Mouse (Mus musculus): ENCODE results near the gene Kcnh4. TPM values are rescaled to one million over a fixed set of nuclear protein-coding genes. Genes with fewer than 3 reads are reported as not detected.

The Kcnh4 gene
- polyA plus RNA-seq, 1 experiment from 2014 or later = 3.4 TPM

DNA sequence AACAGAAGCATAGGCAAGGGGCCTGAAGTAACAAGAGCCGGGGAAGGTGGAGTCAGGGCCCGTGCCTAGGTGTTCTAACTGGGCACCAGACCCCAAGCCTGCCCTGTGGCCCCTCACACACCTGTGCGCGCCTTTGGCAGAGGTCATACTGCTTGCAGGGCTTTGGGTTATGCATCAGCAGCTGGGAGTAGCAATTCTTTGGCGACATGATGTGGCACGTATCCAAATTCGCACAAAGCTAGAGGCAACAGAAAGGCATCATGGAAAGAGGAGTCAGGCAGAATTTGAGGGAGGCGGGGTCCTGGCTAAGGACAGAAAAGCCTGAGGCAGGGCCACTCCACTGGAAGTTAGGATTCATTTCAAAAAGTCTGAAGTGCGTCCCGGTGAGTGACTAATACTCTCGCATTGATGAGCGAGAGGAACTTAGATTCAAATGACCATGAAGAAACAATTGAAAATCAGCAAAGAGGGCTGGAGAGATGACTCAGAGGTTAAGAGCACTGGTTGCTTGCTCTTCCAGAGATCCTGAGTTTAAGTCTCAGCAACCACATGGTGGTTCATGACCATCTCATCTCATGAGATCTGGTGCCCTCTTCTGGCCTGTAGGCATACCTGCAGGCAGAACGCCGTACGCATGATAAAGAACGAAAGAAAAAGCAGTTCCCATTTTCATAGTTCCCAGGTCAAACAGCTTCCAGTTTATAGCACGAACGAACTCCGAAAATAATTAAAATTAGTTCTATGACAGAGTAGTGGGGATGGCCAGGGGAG is 57.5 kb downstream of the Kcnh4 start:
- Histone ChIP-seq H3K4me1 (peaks cover 7% of the 10 kb centered on the region; the same call in 1 of the 2 replicates), H3K4me3 (no peak overlapping the region; the same call in 1 of the 2 replicates), H3K9me3 (replicated peaks) (no peaks in the 10 kb centered on the region), H3K27me3 (0 out of 2 replicates have a peak, but pooled peaks cover 4% of the 10 kb centered on the region), H3K9ac (no peak overlapping the region), H3K36me3 (ENCODE audit: poor library complexity, severe bottlenecking) (peaks cover 31% of the 10 kb centered on the region), H3K4me2 (peak overlapping the region; percentile 28), H3K27ac (no peak overlapping the region)
- ATAC-seq = peak; percentile 27; the same call in 1 of the 2 replicates
- 36% methylated on average over 19 of the region's 19 CpGs for WGBS

DNA sequence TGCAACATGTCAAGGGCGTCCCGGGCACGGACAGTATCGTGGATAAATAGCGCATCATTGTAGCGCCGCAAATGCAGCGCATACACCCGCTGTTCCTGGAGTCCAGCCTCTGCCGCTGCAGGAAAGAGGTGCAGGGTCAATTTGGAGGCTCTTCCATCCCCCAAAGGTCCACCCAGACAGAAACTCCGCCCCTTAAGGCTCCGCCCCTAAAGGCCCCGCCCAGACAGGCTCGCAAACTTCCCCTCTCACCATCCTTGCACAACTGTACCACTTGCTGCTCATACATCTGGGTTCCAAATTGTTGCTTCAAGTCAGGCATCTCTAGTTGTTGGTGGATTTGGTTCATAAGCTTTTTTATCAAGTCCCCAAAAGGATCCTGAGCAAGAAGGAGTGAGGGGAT is 58.4 kb downstream of the Kcnh4 start:
- Histone ChIP-seq H3K27ac (no peak overlapping the region), H3K4me1 (peaks cover 7% of the 10 kb centered on the region; the same call in 1 of the 2 replicates), H3K9me3 (replicated peaks) (no peaks in the 10 kb centered on the region), H3K36me3 (ENCODE audit: poor library complexity, severe bottlenecking) (peaks cover 21% of the 10 kb centered on the region), H3K9ac (no peak overlapping the region), H3K27me3 (0 out of 2 replicates have a peak, but pooled peaks cover 4% of the 10 kb centered on the region), H3K4me2 (peak overlapping the region; percentile 43), H3K4me3 (peak overlapping the region; percentile 9; the same call in 1 of the 2 replicates)
- 3% methylated on average over 14 of the region's 14 CpGs for WGBS
- no peak for ATAC-seq

GRCm38 (mm10) chr11:100700710-100701109 is 59.0 kb downstream of the Kcnh4 start:
- H3K4me3 ChIP-seq = no peak overlapping the region
- peak overlapping the region; percentile 43; the same call in 1 of the 2 replicates for H3K4me2 ChIP-seq
- H3K27me3 ChIP-seq = 0 out of 2 replicates have a peak, but pooled peaks cover 4% of the 10 kb centered on the region
- 78% methylated on average over 3 of the region's 3 CpGs for WGBS
- ATAC-seq = no peak
- peaks cover 7% of the 10 kb centered on the region; the same call in 1 of the 2 replicates for H3K4me1 ChIP-seq
- H3K27ac ChIP-seq = no peak overlapping the region
- peaks cover 15% of the 10 kb centered on the region for H3K36me3 ChIP-seq (ENCODE audit: poor library complexity, severe bottlenecking)
- no peaks in the 10 kb centered on the region for H3K9me3 ChIP-seq (replicated peaks)
- H3K9ac ChIP-seq = no peak overlapping the region

DNA sequence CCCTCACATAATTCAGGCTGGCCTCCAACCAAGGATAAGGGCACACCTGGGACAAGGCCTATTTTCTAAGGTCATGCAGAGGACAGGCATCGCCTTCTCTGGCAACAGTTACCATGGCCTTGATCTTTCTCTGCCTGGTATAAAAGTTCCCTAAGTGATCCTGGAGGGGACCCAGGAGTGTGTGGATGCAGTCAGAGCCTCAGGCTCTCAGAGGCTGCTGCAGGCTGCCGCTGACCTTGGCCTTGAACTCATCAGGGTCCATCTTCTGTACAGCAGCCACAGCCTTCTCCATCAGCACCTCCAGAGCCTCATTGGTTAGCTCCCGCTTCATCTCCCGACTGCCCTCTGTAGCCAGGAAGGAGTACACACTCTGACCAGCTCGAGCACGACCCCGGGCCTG is 61.8 kb downstream of the Kcnh4 start:
- 78% methylated on average over 7 of the region's 7 CpGs for WGBS
- no peak overlapping the region for H3K4me2 ChIP-seq
- no peak overlapping the region for H3K27ac ChIP-seq
- no peak for ATAC-seq
- no peak overlapping the region for H3K9ac ChIP-seq
- peaks cover 7% of the 10 kb centered on the region; the same call in 1 of the 2 replicates for H3K4me1 ChIP-seq
- no peak overlapping the region for H3K4me3 ChIP-seq
- peaks cover 8% of the 10 kb centered on the region for H3K27me3 ChIP-seq
- H3K9me3 ChIP-seq (replicated peaks) = no peaks in the 10 kb centered on the region
- no peaks in the 10 kb centered on the region for H3K36me3 ChIP-seq (ENCODE audit: poor library complexity, severe bottlenecking)

DNA sequence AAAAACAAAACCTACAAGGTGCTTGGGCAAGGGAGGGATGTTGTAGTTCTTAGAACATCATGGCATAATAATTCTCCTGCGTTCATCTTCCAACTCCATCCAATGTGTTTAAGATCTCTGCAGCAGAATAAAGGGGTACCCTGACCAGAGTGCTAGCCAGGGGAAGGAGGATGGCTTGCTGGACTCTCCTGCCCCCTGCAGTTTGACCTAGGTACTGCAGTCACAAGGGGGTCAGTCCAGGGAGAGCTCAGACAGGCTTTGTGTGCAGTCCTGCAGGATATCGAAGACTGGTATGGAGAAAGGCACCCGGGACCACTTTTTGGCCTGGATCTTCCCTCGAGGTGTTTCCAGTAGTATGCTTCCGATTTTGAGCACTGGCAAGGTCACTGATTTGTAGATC is 64.8 kb downstream of the Kcnh4 start:
- no peak for ATAC-seq
- no peaks in the 10 kb centered on the region for H3K36me3 ChIP-seq (ENCODE audit: poor library complexity, severe bottlenecking)
- 36% methylated on average over 5 of the region's 5 CpGs for WGBS

GRCm38 (mm10) chr11:100693154-100693553 is 66.6 kb downstream of the Kcnh4 start:
- no peak overlapping the region for H3K4me3 ChIP-seq
- H3K9me3 ChIP-seq (replicated peaks) = no peaks in the 10 kb centered on the region
- H3K27ac ChIP-seq = no peak overlapping the region
- H3K4me1 ChIP-seq = peaks cover 10% of the 10 kb centered on the region
- no peak overlapping the region for H3K9ac ChIP-seq
- no peak overlapping the region for H3K4me2 ChIP-seq
- no peak for ATAC-seq
- no peaks in the 10 kb centered on the region for H3K36me3 ChIP-seq (ENCODE audit: poor library complexity, severe bottlenecking)
- H3K27me3 ChIP-seq = peaks cover 31% of the 10 kb centered on the region
- 38% methylated on average over 5 of the region's 5 CpGs for WGBS

More for the DNA sequence above, 64.8 kb downstream of the Kcnh4 start:
- Histone ChIP-seq H3K9me3 (replicated peaks) (no peaks in the 10 kb centered on the region), H3K27me3 (peaks cover 31% of the 10 kb centered on the region), H3K4me3 (no peak overlapping the region), H3K4me2 (no peak overlapping the region), H3K9ac (no peak overlapping the region), H3K27ac (no peak overlapping the region), H3K4me1 (peaks cover 10% of the 10 kb centered on the region)

GRCm38 (mm10) chr11:100692164-100692616 is 67.6 kb downstream of the Kcnh4 start, which contains the start of gene Zfp385c:
Gene Zfp385c, minus strand, starts transcription at chr11:100692455.
- Histone ChIP-seq H3K9me3 (replicated peaks) (no peaks in the 10 kb centered on the region), H3K27ac (no peak within 1 kb of the TSS), H3K27me3 (peaks cover 31% of the 10 kb centered on the region), H3K9ac (peak within 1 kb of the TSS; percentile 43), H3K4me2 (peak within 1 kb of the TSS; percentile 56), H3K36me3 (ENCODE audit: poor library complexity, severe bottlenecking) (no peaks in the 10 kb centered on the region), H3K4me3 (peak within 1 kb of the TSS; percentile 27), H3K4me1 (peaks cover 10% of the 10 kb centered on the region)
- ATAC-seq = no peak
- WGBS = 2% methylated on average over 23 of the region's 23 CpGs

- WGBS = 74% methylated on average over 7 of the region's 7 CpGs
- no peak overlapping the region for H3K4me3 ChIP-seq
- no peak overlapping the region for H3K9ac ChIP-seq
- H3K4me2 ChIP-seq = no peak overlapping the region
- H3K27me3 ChIP-seq = peaks cover 31% of the 10 kb centered on the region
- H3K27ac ChIP-seq = no peak overlapping the region
- H3K36me3 ChIP-seq (ENCODE audit: poor library complexity, severe bottlenecking) = no peaks in the 10 kb centered on the region
- peaks cover 10% of the 10 kb centered on the region for H3K4me1 ChIP-seq
- no peaks in the 10 kb centered on the region for H3K9me3 ChIP-seq (replicated peaks)
- no peak for ATAC-seq
Observed at GRCm38 (mm10) chr11:100690389-100690788, 69.4 kb downstream of the Kcnh4 start.

Other genes starting within 250 kb of the Kcnh4 start
- 251 and 271 TPM in 2 replicates for gene Acly, start 231.9 kb downstream of the Kcnh4 start, polyA plus RNA-seq (2015; fragmentation: Nextera tagmentation; extraction: Ambion mirVana)
- gene Ttc25, start 214.3 kb downstream of the Kcnh4 start, polyA plus RNA-seq (2015; fragmentation: Nextera tagmentation; extraction: Ambion mirVana) = 1.6 and 1.9 TPM in 2 replicates
- gene Cnp, start 185.0 kb downstream of the Kcnh4 start, polyA plus RNA-seq (2015; fragmentation: Nextera tagmentation; extraction: Ambion mirVana) = 20.1 and 20.8 TPM in 2 replicates
- 94.7 and 101 TPM in 2 replicates for gene Nkiras2, start 140.7 kb downstream of the Kcnh4 start, polyA plus RNA-seq (2015; fragmentation: Nextera tagmentation; extraction: Ambion mirVana)
- 283 and 285 TPM in 2 replicates for gene Dnajc7, start 139.8 kb downstream of the Kcnh4 start, polyA plus RNA-seq (2015; fragmentation: Nextera tagmentation; extraction: Ambion mirVana)
- 0.18 and 0.48 TPM in 2 replicates for gene Zfp385c, start 67.5 kb downstream of the Kcnh4 start, polyA plus RNA-seq (2015; fragmentation: Nextera tagmentation; extraction: Ambion mirVana)
- gene Dhx58, start 55.7 kb downstream of the Kcnh4 start, polyA plus RNA-seq (2015; fragmentation: Nextera tagmentation; extraction: Ambion mirVana) = 1.8 and 2.1 TPM in 2 replicates
- gene Kat2a, start 47.5 kb downstream of the Kcnh4 start, polyA plus RNA-seq (2015; fragmentation: Nextera tagmentation; extraction: Ambion mirVana) = 41.6 and 48.7 TPM in 2 replicates
- gene Hspb9, start 46.1 kb downstream of the Kcnh4 start, polyA plus RNA-seq (2015; fragmentation: Nextera tagmentation; extraction: Ambion mirVana) = not detected in 2 replicates
- gene Rab5c, start 21.7 kb downstream of the Kcnh4 start, polyA plus RNA-seq (2015; fragmentation: Nextera tagmentation; extraction: Ambion mirVana) = 22.7 and 23.1 TPM in 2 replicates
- not detected in 2 replicates for gene Hcrt, start 3.0 kb upstream of the Kcnh4 start, polyA plus RNA-seq (2015; fragmentation: Nextera tagmentation; extraction: Ambion mirVana)
- gene Ghdc, start 11.0 kb upstream of the Kcnh4 start, polyA plus RNA-seq (2015; fragmentation: Nextera tagmentation; extraction: Ambion mirVana) = 1.9 and 2.4 TPM in 2 replicates
- gene Stat5b, start 90.8 kb upstream of the Kcnh4 start, polyA plus RNA-seq (2015; fragmentation: Nextera tagmentation; extraction: Ambion mirVana) = 11.1 and 14.0 TPM in 2 replicates
- 0.85 and 1.2 TPM in 2 replicates for gene Stat5a, start 99.4 kb upstream of the Kcnh4 start, polyA plus RNA-seq (2015; fragmentation: Nextera tagmentation; extraction: Ambion mirVana)
- gene Stat3, start 179.6 kb upstream of the Kcnh4 start, polyA plus RNA-seq (2015; fragmentation: Nextera tagmentation; extraction: Ambion mirVana) = 24.6 and 29.1 TPM in 2 replicates
- gene Cavin1, start 210.9 kb upstream of the Kcnh4 start, polyA plus RNA-seq (2015; fragmentation: Nextera tagmentation; extraction: Ambion mirVana) = 19.5 and 23.4 TPM in 2 replicates
- 52.9 and 56.3 TPM in 2 replicates for gene Atp6v0a1, start 249.5 kb upstream of the Kcnh4 start, polyA plus RNA-seq (2015; fragmentation: Nextera tagmentation; extraction: Ambion mirVana)